ENCODE assay signal across 23 mouse cellular contexts in genomic region chr14:103441454-103442065, GRCm38 (mm10).
DNase-seq lines count a peak whose midpoint lies in the region; ATAC-seq and TF ChIP-seq lines count a peak whose summit lies in the region.
"Had no signal": no experiment of that assay in that cellular context is flagged by ENCODE, and none has a peak within 500 bp of the region (broad histone marks: within the 10 kb centered on the region; RNA-seq: fewer than 3 reads in every experiment).

No protein-coding gene starts in this region.

- H3K4me1 ChIP-seq in hindbrain, embryonic 10.5 days (replicated peaks), result peaks cover 2% of the 10 kb centered on the region
- H3K4me1 ChIP-seq in hindbrain, postnatal 0 days (ENCODE audit: insufficient read depth, low read length), result no peaks in the 10 kb centered on the region
- H3K4me1 ChIP-seq in midbrain, embryonic 15.5 days, result no peaks in the 10 kb centered on the region
- H3K4me1 ChIP-seq: embryonic facial prominence, embryonic 10.5 days; embryonic facial prominence, embryonic 12.5 days; forebrain, embryonic 12.5 days had no signal

- H3K27ac ChIP-seq in hindbrain, embryonic 10.5 days, result peak overlapping the region; percentile 40; the same call in 1 of the 2 replicates
- no peak overlapping the region for H3K27ac ChIP-seq in hindbrain, postnatal 0 days
- H3K27ac ChIP-seq in midbrain, embryonic 15.5 days, result no peak overlapping the region
- H3K27ac ChIP-seq: embryonic facial prominence, embryonic 10.5 days; embryonic facial prominence, embryonic 12.5 days; forebrain, embryonic 12.5 days had no signal

- no peak overlapping the region for H3K4me3 ChIP-seq in hindbrain, embryonic 10.5 days
- no peak overlapping the region for H3K4me3 ChIP-seq in hindbrain, postnatal 0 days (ENCODE audit: low read length)
- no peak overlapping the region for H3K4me3 ChIP-seq in midbrain, embryonic 15.5 days
- H3K4me3 ChIP-seq: embryonic facial prominence, embryonic 10.5 days; embryonic facial prominence, embryonic 12.5 days; forebrain, embryonic 12.5 days had no signal

- H3K9me3 ChIP-seq in hindbrain, embryonic 10.5 days, result no peaks in the 10 kb centered on the region
- no peaks in the 10 kb centered on the region for H3K9me3 ChIP-seq in hindbrain, postnatal 0 days (ENCODE audit: low read length)
- no peaks in the 10 kb centered on the region for H3K9me3 ChIP-seq in midbrain, embryonic 15.5 days
- H3K9me3 ChIP-seq: embryonic facial prominence, embryonic 10.5 days; embryonic facial prominence, embryonic 12.5 days; forebrain, embryonic 12.5 days had no signal

- H3K4me2 ChIP-seq in hindbrain, postnatal 0 days (ENCODE audit: low read depth, low read length), result no peak overlapping the region
- no peak overlapping the region for H3K4me2 ChIP-seq in midbrain, embryonic 15.5 days
- H3K4me2 ChIP-seq: embryonic facial prominence, embryonic 12.5 days; forebrain, embryonic 12.5 days had no signal

- DNase-seq in hindbrain, embryonic 10.5 days (ENCODE audit: low spot score), result no peak
- no peak for DNase-seq in hindbrain, postnatal 0 days (ENCODE audit: low spot score)
- DNase-seq in retina, postnatal 1 day, result peak; percentile 81
- no peak for DNase-seq in urinary bladder, adult 2 months (ENCODE audit: low spot score)
- DNase-seq in kidney, postnatal 4 days, result no peak
- DNase-seq: adrenal gland, adult 8-10 months; adrenal gland, postnatal 14 days; adrenal gland, postnatal 36 days; cerebellum, adult 11-12 months; cerebellum, adult 2 months; cerebellum, adult 9-10 months; cerebellum, postnatal 10 days; cerebellum, postnatal 25 days had no signal

- ATAC-seq in hindbrain, postnatal 0 days, result no peak
- ATAC-seq in granulocyte monocyte progenitor cell, adult 5-6 weeks (replicated peaks; ENCODE audit: poor library complexity, severe bottlenecking), result peak; percentile 59
- ATAC-seq in megakaryocyte progenitor cell, adult 5-6 weeks (replicated peaks; ENCODE audit: poor library complexity), result peak; percentile 57
- no peak for ATAC-seq in midbrain, embryonic 15.5 days (replicated peaks)
- ATAC-seq: activated CD4-positive, CD25-positive, alpha-beta regulatory T cell, adult 4 months; forebrain, embryonic 14.5 days; forebrain, embryonic 16.5 days; Patski had no signal

- H3K27me3 ChIP-seq in hindbrain, embryonic 10.5 days (ENCODE audit: insufficient read depth, poor library complexity, severe bottlenecking), result no peaks in the 10 kb centered on the region
- H3K27me3 ChIP-seq in hindbrain, postnatal 0 days (ENCODE audit: insufficient read depth, low read length), result no peaks in the 10 kb centered on the region
- no peaks in the 10 kb centered on the region for H3K27me3 ChIP-seq in midbrain, embryonic 15.5 days (replicated peaks)
- H3K27me3 ChIP-seq: embryonic facial prominence, embryonic 12.5 days; forebrain, embryonic 12.5 days; Patski had no signal

- 70% methylated on average over 15 of the region's 15 CpGs for WGBS in hindbrain, embryonic 10.5 days
- WGBS in hindbrain, postnatal 0 days, result 57% methylated on average over 15 of the region's 15 CpGs
- 50% methylated on average over 15 of the region's 15 CpGs for WGBS in midbrain, embryonic 15.5 days

- H3K9ac ChIP-seq in hindbrain, postnatal 0 days (replicated peaks; ENCODE audit: low read length), result no peak overlapping the region
- no peak overlapping the region for H3K9ac ChIP-seq in midbrain, embryonic 15.5 days
- H3K9ac ChIP-seq: embryonic facial prominence, embryonic 12.5 days; forebrain, embryonic 12.5 days had no signal

- H3K36me3 ChIP-seq in hindbrain, embryonic 10.5 days, result no peaks in the 10 kb centered on the region
- no peaks in the 10 kb centered on the region for H3K36me3 ChIP-seq in hindbrain, postnatal 0 days (ENCODE audit: insufficient read depth, low read length)
- H3K36me3 ChIP-seq in midbrain, embryonic 15.5 days (replicated peaks), result no peaks in the 10 kb centered on the region
- H3K36me3 ChIP-seq: embryonic facial prominence, embryonic 10.5 days; embryonic facial prominence, embryonic 12.5 days; forebrain, embryonic 12.5 days had no signal

- TF ChIP-seq CTCF in hindbrain, postnatal 0 days (IDR thresholded peaks at IDR 0.05; ENCODE audit: low read depth), result no peak

Comparison
In these comparisons a context has a peak if more than half of its experiments do, and no peak if none do; other contexts are left out.
1. ATAC-seq: peak in granulocyte monocyte progenitor cell, adult 5-6 weeks (single experiment) and megakaryocyte progenitor cell, adult 5-6 weeks (single experiment); none in hindbrain, postnatal 0 days (single experiment) and midbrain, embryonic 15.5 days (single experiment).